Mouse (Mus musculus) kidney, postnatal 4 days (tissue): ENCODE data around the gene Gm9049.
"Not testable (repeated sequence)": the region's sequence is repeated elsewhere in the genome, so short reads cannot be mapped to it uniquely, and the experiment has no call there.

ENCODE experiments used
- DNase-seq, 2 experiments: peaks; one replicate each; pipeline ENCODE4 v3.0.0; 2021; ENCODE audit warnings: mixed read lengths in 2 of 2

Gene Gm9049

DNA sequence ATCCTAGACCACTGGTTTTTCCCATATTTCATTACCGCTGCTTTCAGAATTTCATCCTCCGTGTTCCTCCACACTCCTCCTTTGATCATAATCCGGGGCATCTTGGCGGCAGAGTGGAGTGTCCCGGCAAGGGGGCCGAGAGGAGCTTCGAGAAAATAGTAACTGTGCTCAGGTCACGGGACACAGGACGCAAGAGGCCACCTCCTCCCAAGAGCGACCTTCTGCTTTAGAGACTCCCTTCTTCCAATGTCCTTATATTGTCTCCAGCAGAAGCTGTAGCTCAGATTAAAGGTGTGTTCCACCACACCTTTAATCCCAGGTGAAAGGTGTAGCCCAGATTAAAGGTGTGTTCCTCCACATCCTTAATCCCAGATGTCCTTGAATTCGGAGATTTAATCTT is at the start of gene Gm9049:
Gm9049 (minus strand) TSS at position 101 of the 400 bp plus-strand sequence.
- DNase-seq = not testable (repeated sequence)

DNA sequence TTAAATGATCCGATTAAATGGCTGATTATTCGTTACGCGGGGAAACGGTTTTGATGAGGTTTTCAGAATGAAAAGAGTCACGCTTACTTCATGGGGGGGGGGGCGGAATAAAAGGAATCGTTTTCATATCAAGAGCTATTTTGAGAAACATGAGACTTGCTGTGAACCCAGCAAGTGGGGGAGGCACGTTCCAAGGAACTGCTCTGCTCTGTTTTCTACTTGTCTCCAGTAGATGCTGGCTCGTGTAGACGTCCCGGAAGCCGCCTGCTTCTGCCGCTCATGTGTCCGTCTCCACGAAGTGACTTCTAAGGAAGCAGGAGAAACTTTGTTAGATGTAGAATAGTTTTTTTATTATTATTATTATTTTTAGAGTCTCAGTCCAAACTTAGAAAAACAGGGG is 46.0 kb upstream of the Gm9049 start:
- DNase-seq = peak in 1 of 2 experiments; percentile 3

DNA sequence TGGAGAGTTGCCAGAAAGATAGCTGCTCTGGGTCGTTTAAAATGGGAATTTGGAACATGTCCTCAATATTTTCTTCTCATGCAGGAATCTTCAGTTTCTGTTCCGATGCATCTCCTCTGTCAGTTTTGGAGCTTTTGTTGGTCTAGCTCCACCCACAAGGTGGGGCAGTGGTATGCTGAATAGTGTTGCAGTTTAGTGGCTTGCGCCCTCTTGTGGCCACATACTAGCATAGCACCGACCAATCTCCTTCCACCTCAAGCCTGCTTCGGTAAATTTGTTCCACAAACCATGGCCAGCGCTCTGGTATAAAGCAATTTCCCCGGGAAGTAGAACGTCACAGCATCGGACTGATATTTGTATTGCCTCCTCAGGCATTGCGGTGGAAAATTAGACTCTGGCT is 16.5 kb upstream of the Gm9049 start:
- peak; percentile 86 to 89 for DNase-seq

DNA sequence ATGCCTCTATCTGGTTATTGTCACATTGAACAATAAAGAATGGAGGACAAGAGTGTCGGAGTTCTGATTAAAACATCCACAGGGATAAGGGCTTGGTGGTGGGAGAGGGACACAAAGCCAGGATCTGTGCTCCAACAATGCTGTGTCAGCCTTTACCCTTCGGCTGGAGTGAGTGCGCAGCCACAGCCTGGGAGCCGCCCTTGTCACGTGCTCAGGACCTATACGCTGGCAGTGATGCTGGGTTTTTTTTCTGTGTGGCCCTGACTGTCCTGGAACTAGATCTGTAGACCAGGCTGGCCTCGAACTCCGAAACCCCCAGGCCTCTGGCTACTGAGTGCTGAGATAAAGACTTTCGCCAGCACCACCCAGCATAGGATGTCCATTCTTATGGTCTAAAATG is 15.6 kb upstream of the Gm9049 start:
- no peak for DNase-seq

DNA sequence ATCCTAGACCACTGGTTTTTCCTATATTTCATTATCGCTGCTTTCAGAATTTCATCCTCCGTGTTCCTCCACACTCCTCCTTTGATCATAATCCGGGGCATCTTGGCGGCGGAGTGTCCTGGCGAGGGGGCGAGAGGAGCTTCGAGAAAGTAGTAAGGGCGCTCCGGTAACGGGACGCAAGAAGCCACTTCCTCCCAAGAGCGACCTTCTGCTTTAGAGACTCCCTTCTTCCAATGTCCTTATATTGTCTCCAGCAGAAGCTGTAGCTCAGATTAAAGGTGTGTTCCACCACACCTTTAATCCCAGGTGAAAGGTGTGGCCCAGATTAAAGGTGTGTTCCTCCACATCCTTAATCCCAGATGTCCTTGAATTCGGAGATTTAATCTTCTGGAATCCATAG is 5.3 kb downstream of the Gm9049 start, which contains the start of gene Gm9048:
Gm9048 (minus strand) TSS at position 101 of the 400 bp plus-strand sequence.
- not testable (repeated sequence) for DNase-seq

DNA sequence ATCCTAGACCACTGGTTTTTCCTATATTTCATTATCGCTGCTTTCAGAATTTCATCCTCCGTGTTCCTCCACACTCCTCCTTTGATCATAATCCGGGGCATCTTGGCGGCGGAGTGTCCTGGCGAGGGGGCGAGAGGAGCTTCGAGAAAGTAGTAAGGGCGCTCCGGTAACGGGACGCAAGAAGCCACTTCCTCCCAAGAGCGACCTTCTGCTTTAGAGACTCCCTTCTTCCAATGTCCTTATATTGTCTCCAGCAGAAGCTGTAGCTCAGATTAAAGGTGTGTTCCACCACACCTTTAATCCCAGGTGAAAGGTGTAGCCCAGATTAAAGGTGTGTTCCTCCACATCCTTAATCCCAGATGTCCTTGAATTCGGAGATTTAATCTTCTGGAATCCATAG is 10.8 kb downstream of the Gm9049 start, which contains the start of gene Gm9046:
Gm9046 (minus strand) TSS at position 101 of the 400 bp plus-strand sequence.
- not testable (repeated sequence) for DNase-seq

- DNase-seq = not testable (repeated sequence)
Observed at GRCm38 (mm10) chr10:118337731-118338130, 16.2 kb downstream of the Gm9049 start, which contains the start of gene Gm9045. Gm9045 (minus strand) TSS chr10:118337831.

- DNase-seq = not testable (repeated sequence)
Observed at GRCm38 (mm10) chr10:118332308-118332707, 21.6 kb downstream of the Gm9049 start, which contains the start of gene Gm9044. Gm9044 (minus strand) TSS chr10:118332408.

DNA sequence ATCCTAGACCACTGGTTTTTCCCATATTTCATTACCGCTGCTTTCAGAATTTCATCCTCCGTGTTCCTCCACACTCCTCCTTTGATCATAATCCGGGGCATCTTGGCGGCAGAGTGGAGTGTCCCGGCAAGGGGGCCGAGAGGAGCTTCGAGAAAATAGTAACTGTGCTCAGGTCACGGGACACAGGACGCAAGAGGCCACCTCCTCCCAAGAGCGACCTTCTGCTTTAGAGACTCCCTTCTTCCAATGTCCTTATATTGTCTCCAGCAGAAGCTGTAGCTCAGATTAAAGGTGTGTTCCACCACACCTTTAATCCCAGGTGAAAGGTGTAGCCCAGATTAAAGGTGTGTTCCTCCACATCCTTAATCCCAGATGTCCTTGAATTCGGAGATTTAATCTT is 27.0 kb downstream of the Gm9049 start, which contains the start of gene Gm9040:
Gm9040 (minus strand) TSS at position 101 of the 400 bp plus-strand sequence.
- DNase-seq = not testable (repeated sequence)

DNA sequence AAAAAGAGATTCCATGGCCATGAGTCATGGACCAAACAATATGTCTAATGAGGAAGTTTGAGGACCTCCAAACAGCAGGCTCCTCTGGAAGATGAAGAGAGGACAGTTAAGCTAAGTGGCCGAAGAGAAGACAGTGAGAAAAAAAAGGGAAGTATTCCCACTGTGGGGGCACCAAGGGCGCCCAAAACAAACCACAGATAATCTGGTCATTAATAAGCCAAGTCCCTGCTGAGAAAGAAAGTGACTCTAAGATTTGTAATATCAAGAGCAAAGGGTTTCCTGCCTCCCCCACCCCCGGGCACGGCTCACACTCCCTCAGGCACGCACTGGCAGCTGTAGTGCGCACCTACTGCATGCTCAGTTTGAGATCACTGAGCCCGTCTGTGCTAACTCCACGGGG is 34.9 kb downstream of the Gm9049 start:
- DNase-seq = no peak

DNA sequence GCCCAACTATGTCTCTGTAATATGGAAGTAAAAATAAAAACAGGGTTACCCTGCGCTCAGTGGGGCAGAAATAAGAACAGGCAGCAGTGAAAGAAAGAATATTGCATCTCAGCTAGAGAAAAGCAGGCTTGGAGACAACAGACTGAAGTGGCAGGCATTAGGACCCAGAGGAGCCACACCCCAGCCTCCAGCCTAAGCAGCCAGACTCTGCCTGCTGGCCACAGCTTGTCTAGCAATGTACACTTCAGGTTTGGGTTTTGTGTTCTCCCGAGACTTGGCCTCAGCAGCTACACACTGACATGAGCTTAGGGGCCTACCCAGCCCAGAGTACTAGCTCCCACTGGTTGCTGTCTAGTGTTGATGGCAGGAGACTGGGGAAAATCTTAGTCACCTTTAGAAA is 51.8 kb downstream of the Gm9049 start:
- not testable (repeated sequence) for DNase-seq
